Mouse (Mus musculus) large intestine, adult 2 months (tissue): ENCODE results near the gene Abhd4. TPM values are rescaled to one million over a fixed set of nuclear protein-coding genes. Genes with fewer than 3 reads are reported as not detected.

Experiments used
- DNase-seq: peaks from one replicate; pipeline ENCODE4 v3.0.0-alpha.2; 2012; ENCODE audit warnings: low read depth, low spot score
- WGBS: fragments of 180-500 bp; shearing (Covaris S2); methylation state at CpG from one replicate; pipeline ENCODE4 v1.1.7; 2018; 5-methylcytosine and 5-hydroxymethylcytosine counted together
- polyA plus RNA-seq: library from polyadenylated mRNA; depleted of rRNA; stranded (reverse); fragments of >200 nt; gene quantifications from 2 replicates; pipeline ENCODE4 v1.2.3, GENCODE M21; 2012; rRNA removed

Abhd4 gene
- polyA plus RNA-seq, 1 experiment, result 36.9 TPM

- DNase-seq, result no peak
- 78% methylated on average over 10 of the region's 10 CpGs for WGBS
Measured at GRCm38 (mm10) chr14:54265093-54265492, 11.1 kb downstream of the Abhd4 start.

- no peak for DNase-seq
- 92% methylated on average over 6 of the region's 6 CpGs for WGBS
Measured at GRCm38 (mm10) chr14:54265951-54266350, 12.0 kb downstream of the Abhd4 start.

- WGBS, result 95% methylated on average over 10 of the region's 10 CpGs
- no peak for DNase-seq
Measured at GRCm38 (mm10) chr14:54267966-54268365, 14.0 kb downstream of the Abhd4 start.

DNA sequence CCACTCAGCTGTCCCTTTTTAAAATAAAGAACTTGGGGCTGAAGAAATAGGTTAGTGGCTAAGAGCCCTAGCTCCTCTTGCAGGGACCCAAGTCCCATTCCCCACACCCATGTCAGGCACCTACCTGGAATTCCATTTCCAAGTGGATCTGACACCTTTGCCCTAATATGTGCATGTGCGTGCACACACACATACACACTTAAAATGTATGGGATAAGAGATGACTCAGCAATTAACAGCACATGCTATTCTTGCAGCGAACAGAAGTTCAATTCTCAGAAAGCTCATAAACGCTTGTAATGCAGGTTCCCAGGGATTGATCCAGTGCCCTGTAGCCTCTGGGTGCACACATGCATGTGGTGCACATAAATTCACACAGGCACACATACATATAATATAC, 15.6 kb downstream of the Abhd4 start:
- 94% methylated on average over 3 of the region's 3 CpGs for WGBS
- no peak for DNase-seq

DNA sequence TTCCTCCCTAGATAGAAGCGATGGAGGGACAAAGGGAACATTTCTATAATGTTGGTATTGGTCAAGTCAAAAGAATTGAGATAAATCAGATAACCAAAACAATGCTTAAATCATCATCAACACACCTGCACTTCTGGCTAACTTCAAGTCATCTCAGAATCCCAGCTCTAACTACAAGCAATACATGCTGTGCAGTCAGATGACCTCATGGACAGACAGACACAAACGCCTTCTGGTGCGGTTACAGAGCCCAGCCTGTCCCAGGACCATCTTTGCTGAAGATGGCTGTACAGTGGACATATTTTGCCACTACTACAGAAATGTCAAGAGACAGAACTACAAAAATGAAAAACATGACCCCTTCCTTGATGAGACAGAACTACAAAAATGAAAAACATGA, 16.4 kb downstream of the Abhd4 start:
- 92% methylated on average over 3 of the region's 3 CpGs for WGBS

DNA sequence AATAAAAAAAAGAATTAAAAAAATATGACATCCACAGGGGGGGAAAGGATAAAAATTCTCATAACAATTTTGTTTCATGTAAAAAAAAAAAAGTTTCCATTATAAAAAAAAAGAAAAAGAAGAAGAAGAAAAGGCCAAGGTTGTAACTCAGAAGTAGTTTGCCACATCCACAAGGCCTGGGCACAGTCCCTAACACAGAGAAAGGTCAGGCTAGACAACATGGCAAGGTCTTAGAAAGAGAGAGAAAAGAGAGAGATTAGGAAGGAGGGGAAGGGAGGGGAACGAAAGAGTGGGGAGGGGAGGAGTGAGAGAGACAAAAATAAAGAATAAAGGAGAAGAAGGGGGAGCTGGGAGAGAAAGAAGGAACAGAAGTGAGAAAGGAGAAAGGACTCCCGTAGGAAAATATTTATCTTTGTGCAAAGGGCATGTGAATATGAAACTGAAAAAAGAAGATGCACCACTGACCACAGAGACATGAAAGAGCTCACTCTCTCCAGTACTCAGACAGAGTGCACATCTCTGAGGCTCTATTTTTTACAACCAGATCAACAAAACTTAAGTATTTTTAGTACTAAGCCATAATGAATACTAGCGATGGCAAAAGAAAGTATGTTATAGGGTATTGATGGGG, 18.1 kb downstream of the Abhd4 start:
- 65% methylated on average over 3 of the region's 3 CpGs for WGBS

More for the DNA sequence above, 16.4 kb downstream of the Abhd4 start:
- no peak for DNase-seq

GRCm38 (mm10) chr14:54272696-54273095, 18.7 kb downstream of the Abhd4 start:
- DNase-seq, result no peak
- WGBS, result 92% methylated on average over 3 of the region's 3 CpGs

More for the DNA sequence above, 18.1 kb downstream of the Abhd4 start:
- DNase-seq, result no peak

- WGBS, result 88% methylated on average over 2 of the region's 2 CpGs
- DNase-seq, result no peak
Measured at GRCm38 (mm10) chr14:54276446-54276845, 22.5 kb downstream of the Abhd4 start.

GRCm38 (mm10) chr14:54284839-54285238, 30.9 kb downstream of the Abhd4 start, which contains the start of gene Olfr49:
Gene Olfr49, minus strand, starts transcription at chr14:54284939.
- 88% methylated on average over 1 of the region's 1 CpGs for WGBS
- no peak for DNase-seq

DNA sequence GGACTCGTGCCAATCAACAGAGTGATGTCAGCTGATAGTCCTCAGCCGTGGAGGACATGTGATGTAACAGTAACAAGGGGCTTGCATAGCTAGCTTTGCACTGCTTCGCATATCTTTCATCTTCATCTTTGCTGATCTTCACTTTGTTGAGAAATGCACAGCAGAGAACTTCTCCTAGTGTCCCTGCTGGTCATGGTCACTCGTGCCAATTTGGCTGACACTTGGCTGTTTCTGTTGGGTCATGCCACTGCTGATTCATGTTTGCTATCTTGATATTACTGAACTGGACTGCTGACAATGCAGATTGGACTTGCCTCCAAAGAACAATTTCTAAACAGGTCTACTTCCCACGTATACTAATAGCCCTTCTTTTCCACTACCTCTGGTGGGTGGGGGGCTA, 46.1 kb downstream of the Abhd4 start:
- DNase-seq, result no peak
- WGBS, result 78% methylated on average over 5 of the region's 5 CpGs

DNA sequence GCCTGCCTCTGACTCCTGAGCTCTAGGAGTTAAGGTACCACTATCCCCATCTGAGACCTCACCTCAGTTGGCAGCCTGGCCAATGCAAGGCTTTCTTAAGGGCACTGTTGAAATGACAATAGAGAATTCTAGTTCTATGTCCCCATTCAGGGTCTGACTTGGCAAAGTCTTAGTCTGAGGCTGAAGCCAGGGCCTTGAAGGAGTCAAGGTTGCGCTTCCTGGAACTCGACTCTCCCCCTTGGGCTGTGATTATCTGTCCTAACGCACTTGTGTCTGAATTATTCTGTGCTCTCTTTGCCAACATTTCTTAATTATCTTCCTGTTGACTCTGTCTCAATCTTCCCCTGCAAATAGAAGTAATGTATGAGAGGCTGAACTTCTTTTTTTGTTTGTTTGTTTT, 46.7 kb downstream of the Abhd4 start:
- 83% methylated on average over 3 of the region's 3 CpGs for WGBS

GRCm38 (mm10) chr14:54311763-54312162, 57.8 kb downstream of the Abhd4 start:
- 58% methylated on average over 3 of the region's 3 CpGs for WGBS
- DNase-seq, result no peak

More for the DNA sequence above, 46.7 kb downstream of the Abhd4 start:
- no peak for DNase-seq

Other genes with a start within 250 kb of the Abhd4 start
- gene Dad1, start 84 bp upstream of the Abhd4 start, polyA plus RNA-seq, result 752 and 904 TPM in 2 replicates
- not detected in 2 replicates for gene Olfr49, start 30.8 kb downstream of the Abhd4 start, polyA plus RNA-seq
- gene Oxa1l, start 106.6 kb downstream of the Abhd4 start, polyA plus RNA-seq, result 92.6 and 121 TPM in 2 replicates
- 211 and 290 TPM in 2 replicates for gene Slc7a7, start 163.6 kb downstream of the Abhd4 start, polyA plus RNA-seq
- 315 and 345 TPM in 2 replicates for gene Mrpl52, start 172.7 kb downstream of the Abhd4 start, polyA plus RNA-seq
- 37.7 and 47.3 TPM in 2 replicates for gene Mmp14, start 177.4 kb downstream of the Abhd4 start, polyA plus RNA-seq
- gene Lrp10, start 209.9 kb downstream of the Abhd4 start, polyA plus RNA-seq, result 192 and 196 TPM in 2 replicates
- gene Rem2, start 221.9 kb downstream of the Abhd4 start, polyA plus RNA-seq, result 0.07 and 0.19 TPM in 2 replicates